Mouse (Mus musculus): Measurements from ENCODE around the gene Col16a1. TPM values are rescaled to one million over a fixed set of nuclear protein-coding genes. Genes with fewer than 3 reads are reported as not detected.

Col16a1 gene
- total and polyA plus RNA-seq, 2 experiments from 2014 or later = 13.8 to 43.9 TPM

DNA sequence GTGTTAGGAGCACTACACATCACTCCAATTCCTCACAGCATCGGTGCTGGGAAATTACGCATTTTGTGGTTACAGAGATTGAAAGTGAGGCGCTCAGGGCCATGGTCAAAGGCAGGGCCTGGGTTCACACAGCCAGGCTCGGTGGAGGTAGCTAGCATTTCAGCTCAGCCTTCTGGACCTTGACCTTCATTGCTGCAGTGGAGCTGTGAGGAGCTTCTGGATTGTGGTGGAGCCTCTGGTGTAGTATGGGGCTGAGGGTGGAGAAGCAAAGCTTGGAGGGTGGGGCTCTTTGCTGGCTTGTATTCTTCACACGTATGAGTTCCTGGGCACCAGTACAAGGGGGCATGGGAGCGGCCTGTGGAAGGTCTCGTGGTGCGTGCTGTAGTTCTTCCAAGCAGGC lies 24.7 kb upstream of the Col16a1 start:
- H3K9ac ChIP-seq (replicated peaks; ENCODE audit: low read length, poor library complexity, severe bottlenecking) = no peak overlapping the region
- no peaks in the 10 kb centered on the region for H3K27me3 ChIP-seq (ENCODE audit: insufficient read depth, low read length)
- H3K36me3 ChIP-seq (ENCODE audit: insufficient read depth, low read length) = peaks cover 22% of the 10 kb centered on the region
- no peaks in the 10 kb centered on the region for H3K4me1 ChIP-seq (ENCODE audit: insufficient read depth, low read length)
- H3K27ac ChIP-seq (ENCODE audit: low read depth, low read length) = no peak overlapping the region
- WGBS = 90% methylated on average over 8 of the region's 8 CpGs
- H3K4me3 ChIP-seq (ENCODE audit: low read depth, low read length) = no peak overlapping the region
- H3K4me2 ChIP-seq (ENCODE audit: low read depth, low read length, poor library complexity, severe bottlenecking) = no peak overlapping the region
- no peaks in the 10 kb centered on the region for H3K9me3 ChIP-seq (ENCODE audit: low read length)
- no peak for TF ChIP-seq CTCF (IDR thresholded peaks at IDR 0.05)
- no peak for ATAC-seq (ENCODE audit: low FRiP score)
- DNase-seq (ENCODE audit: low spot score) = no peak

DNA sequence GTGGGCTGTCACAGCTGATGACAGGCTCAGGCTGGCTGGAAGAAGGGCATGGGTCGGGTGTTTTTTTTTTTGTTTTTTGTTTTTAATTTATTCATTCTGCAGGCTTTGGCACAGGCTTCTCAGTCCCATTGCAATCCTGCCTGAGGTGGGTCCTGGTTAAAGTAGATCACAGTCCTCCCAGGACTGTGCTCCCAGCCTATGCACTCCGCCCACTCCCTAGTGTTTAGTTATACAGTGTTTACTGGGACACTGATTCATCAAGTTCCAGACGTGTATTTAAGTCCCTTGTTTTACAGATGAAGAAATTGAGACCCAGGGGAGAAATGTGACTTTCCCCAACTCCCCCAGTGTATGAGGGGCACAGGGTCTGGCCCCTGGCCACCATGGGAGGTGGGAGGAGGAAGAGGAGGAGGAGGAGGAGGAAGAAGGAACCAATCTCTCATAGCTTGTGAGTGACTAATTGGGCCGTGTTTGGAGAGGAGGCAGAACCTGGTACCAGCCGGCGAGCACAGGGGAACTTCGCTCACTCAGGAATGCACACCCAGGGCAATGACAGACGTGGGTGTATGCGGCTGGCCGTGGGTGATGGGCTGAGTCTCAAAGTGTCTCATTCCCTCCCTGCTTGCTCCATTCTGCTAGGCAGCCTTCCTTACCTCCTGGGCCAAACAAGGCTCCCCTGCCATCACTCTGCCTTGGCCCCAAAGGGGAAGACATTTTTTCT lies 24.0 kb upstream of the Col16a1 start:
- TF ChIP-seq CTCF (IDR thresholded peaks at IDR 0.05) = no peak
- Histone ChIP-seq H3K9me3 (ENCODE audit: low read length) (no peaks in the 10 kb centered on the region), H3K27ac (ENCODE audit: low read depth, low read length) (no peak overlapping the region), H3K27me3 (ENCODE audit: insufficient read depth, low read length) (no peaks in the 10 kb centered on the region), H3K4me1 (ENCODE audit: insufficient read depth, low read length) (no peaks in the 10 kb centered on the region), H3K4me3 (ENCODE audit: low read depth, low read length) (no peak overlapping the region), H3K4me2 (ENCODE audit: low read depth, low read length, poor library complexity, severe bottlenecking) (no peak overlapping the region), H3K9ac (replicated peaks; ENCODE audit: low read length, poor library complexity, severe bottlenecking) (no peak overlapping the region), H3K36me3 (ENCODE audit: insufficient read depth, low read length) (peaks cover 16% of the 10 kb centered on the region)
- DNase-seq (ENCODE audit: low spot score) = no peak
- 78% methylated on average over 10 of the region's 10 CpGs for WGBS
- no peak for ATAC-seq (ENCODE audit: low FRiP score)

DNA sequence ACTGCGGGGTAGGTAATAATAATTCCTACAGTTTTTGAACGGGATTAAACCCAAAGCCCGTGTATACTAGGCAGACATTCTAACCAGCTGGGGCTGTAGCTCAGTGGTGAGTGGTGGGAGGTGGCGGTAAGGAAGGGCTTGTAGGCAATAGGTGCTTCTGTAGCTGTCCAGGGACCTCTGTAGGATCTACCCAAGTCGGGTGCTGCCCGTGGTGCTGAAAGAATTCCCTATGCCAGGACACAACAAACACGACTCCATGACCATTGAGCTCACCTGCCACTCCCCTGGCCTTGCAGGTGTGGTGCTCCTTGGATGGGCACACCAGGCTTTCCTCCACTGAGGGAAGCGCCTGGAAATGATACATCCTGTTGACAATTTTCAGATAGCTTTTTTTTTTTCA lies 22.1 kb upstream of the Col16a1 start:
- Histone ChIP-seq H3K36me3 (ENCODE audit: insufficient read depth, low read length) (0 out of 2 replicates have a peak, but pooled peaks cover 6% of the 10 kb centered on the region), H3K9me3 (ENCODE audit: low read length) (no peaks in the 10 kb centered on the region), H3K4me3 (ENCODE audit: low read depth, low read length) (no peak overlapping the region), H3K4me1 (ENCODE audit: insufficient read depth, low read length) (no peaks in the 10 kb centered on the region), H3K27ac (ENCODE audit: low read depth, low read length) (no peak overlapping the region), H3K4me2 (ENCODE audit: low read depth, low read length, poor library complexity, severe bottlenecking) (no peak overlapping the region), H3K9ac (replicated peaks; ENCODE audit: low read length, poor library complexity, severe bottlenecking) (no peak overlapping the region), H3K27me3 (ENCODE audit: insufficient read depth, low read length) (no peaks in the 10 kb centered on the region)
- ATAC-seq (ENCODE audit: low FRiP score) (no peak), DNase-seq (ENCODE audit: low spot score) (no peak)
- WGBS = 48% methylated on average over 8 of the region's 8 CpGs
- no peak for TF ChIP-seq CTCF (IDR thresholded peaks at IDR 0.05)

- no peak overlapping the region for H3K4me2 ChIP-seq (ENCODE audit: low read depth, low read length, poor library complexity, severe bottlenecking)
- H3K9ac ChIP-seq (replicated peaks; ENCODE audit: low read length, poor library complexity, severe bottlenecking) = no peak overlapping the region
- H3K27me3 ChIP-seq (ENCODE audit: insufficient read depth, low read length) = no peaks in the 10 kb centered on the region
- H3K4me1 ChIP-seq (ENCODE audit: insufficient read depth, low read length) = peaks cover 8% of the 10 kb centered on the region; the same call in 1 of the 2 replicates
- TF ChIP-seq CTCF (IDR thresholded peaks at IDR 0.05) = no peak
- H3K36me3 ChIP-seq (ENCODE audit: insufficient read depth, low read length) = no peaks in the 10 kb centered on the region
- H3K27ac ChIP-seq (ENCODE audit: low read depth, low read length) = no peak overlapping the region
- 76% methylated on average over 2 of the region's 2 CpGs for WGBS
- ATAC-seq (ENCODE audit: low FRiP score) (no peak), DNase-seq (ENCODE audit: low spot score) (no peak)
- no peaks in the 10 kb centered on the region for H3K9me3 ChIP-seq (ENCODE audit: low read length)
- H3K4me3 ChIP-seq (ENCODE audit: low read depth, low read length) = no peak overlapping the region
These were observed 16.5 kb upstream of the Col16a1 start for GRCm38 (mm10) chr4:130031146-130031545.

DNA sequence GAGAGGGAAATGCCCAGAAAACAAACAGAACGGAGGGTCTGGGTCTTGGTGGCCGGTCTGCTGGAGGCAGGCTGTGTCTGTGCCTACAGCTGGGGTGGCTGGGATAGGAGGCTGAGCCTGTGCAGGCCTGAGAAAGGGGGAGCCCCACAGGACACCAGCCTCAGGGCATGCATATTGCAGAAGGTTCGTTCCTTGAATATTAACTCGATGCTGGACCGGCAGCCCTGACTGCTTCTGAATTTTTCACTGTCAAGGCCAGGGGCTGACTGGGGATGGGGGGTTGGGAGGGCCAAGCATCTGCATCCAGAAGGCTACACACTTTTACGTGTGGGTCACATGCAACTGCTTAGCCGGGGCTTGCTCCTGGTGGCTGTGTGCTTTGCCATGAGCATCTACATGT lies 14.1 kb upstream of the Col16a1 start:
- Histone ChIP-seq H3K4me2 (ENCODE audit: low read depth, low read length, poor library complexity, severe bottlenecking) (no peak overlapping the region), H3K4me1 (ENCODE audit: insufficient read depth, low read length) (peaks cover 16% of the 10 kb centered on the region; the same call in 1 of the 2 replicates), H3K27me3 (ENCODE audit: insufficient read depth, low read length) (no peaks in the 10 kb centered on the region), H3K36me3 (ENCODE audit: insufficient read depth, low read length) (no peaks in the 10 kb centered on the region), H3K9me3 (ENCODE audit: low read length) (no peaks in the 10 kb centered on the region), H3K4me3 (ENCODE audit: low read depth, low read length) (no peak overlapping the region), H3K27ac (ENCODE audit: low read depth, low read length) (peak overlapping the region; percentile 51; the same call in 1 of the 2 replicates), H3K9ac (replicated peaks; ENCODE audit: low read length, poor library complexity, severe bottlenecking) (no peak overlapping the region)
- ATAC-seq (ENCODE audit: low FRiP score) (no peak), DNase-seq (ENCODE audit: low spot score) (no peak)
- no peak for TF ChIP-seq CTCF (IDR thresholded peaks at IDR 0.05)
- 36% methylated on average over 7 of the region's 7 CpGs for WGBS

- no peaks in the 10 kb centered on the region for H3K36me3 ChIP-seq (ENCODE audit: insufficient read depth, low read length)
- ATAC-seq (ENCODE audit: low FRiP score) = 0 out of 2 replicates have a peak, but pooled peaks have one; percentile 38
- H3K27ac ChIP-seq (ENCODE audit: low read depth, low read length) = no peak overlapping the region
- peak; percentile 77 for TF ChIP-seq CTCF (IDR thresholded peaks at IDR 0.05)
- H3K4me1 ChIP-seq (ENCODE audit: insufficient read depth, low read length) = peaks cover 16% of the 10 kb centered on the region; the same call in 1 of the 2 replicates
- H3K4me3 ChIP-seq (ENCODE audit: low read depth, low read length) = no peak overlapping the region
- 6% methylated on average over 8 of the region's 8 CpGs for WGBS
- H3K4me2 ChIP-seq (ENCODE audit: low read depth, low read length, poor library complexity, severe bottlenecking) = no peak overlapping the region
- peak; percentile 41 for DNase-seq (ENCODE audit: low spot score)
- H3K27me3 ChIP-seq (ENCODE audit: insufficient read depth, low read length) = no peaks in the 10 kb centered on the region
- H3K9ac ChIP-seq (replicated peaks; ENCODE audit: low read length, poor library complexity, severe bottlenecking) = no peak overlapping the region
- no peaks in the 10 kb centered on the region for H3K9me3 ChIP-seq (ENCODE audit: low read length)
These were observed 11.5 kb upstream of the Col16a1 start for GRCm38 (mm10) chr4:130036112-130036511.
